Mouse (Mus musculus): ENCODE data around the gene Rxfp1. TPM values are rescaled to one million over a fixed set of nuclear protein-coding genes. Genes with fewer than 3 reads are reported as not detected.
"Not testable (repeated sequence)": the region's sequence is repeated elsewhere in the genome, so short reads cannot be mapped to it uniquely, and the experiment has no call there.

Rxfp1 gene
- total and polyA plus RNA-seq, 2 experiments from 2014 or later = 0.58 to 1.8 TPM

DNA sequence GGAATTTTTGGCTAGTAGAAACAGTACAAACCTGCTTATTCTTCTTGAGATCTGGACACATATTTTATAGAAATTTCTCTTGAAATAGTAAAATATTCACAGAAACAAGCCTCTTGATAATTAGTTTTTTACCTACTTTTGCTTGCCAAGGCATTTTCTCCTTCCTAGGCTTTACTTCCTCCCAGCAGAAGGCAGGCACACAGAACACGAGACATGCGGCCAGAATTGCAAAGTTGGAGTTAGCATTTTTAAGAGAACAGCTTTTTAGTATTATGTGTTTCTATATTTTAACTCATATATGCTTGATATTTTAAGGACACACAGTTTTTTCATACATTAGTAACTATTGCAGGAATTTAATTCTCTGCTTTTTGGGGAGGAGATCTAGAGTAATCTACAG, 45.7 kb downstream of the Rxfp1 start:
- no peak for TF ChIP-seq CTCF (IDR thresholded peaks at IDR 0.05; ENCODE audit: low read depth)
- DNase-seq (peak; percentile 18), ATAC-seq (no peak)
- Histone ChIP-seq H3K9ac (no peak overlapping the region), H3K4me1 (ENCODE audit: insufficient read depth) (no peaks in the 10 kb centered on the region), H3K36me3 (ENCODE audit: insufficient read depth) (no peaks in the 10 kb centered on the region), H3K27me3 (ENCODE audit: insufficient read depth, low read length) (no peaks in the 10 kb centered on the region), H3K4me3 (ENCODE audit: low read depth, low read length) (no peak overlapping the region), H3K9me3 (ENCODE audit: low read length) (no peaks in the 10 kb centered on the region), H3K4me2 (ENCODE audit: low read depth) (no peak overlapping the region), H3K27ac (ENCODE audit: low read depth, low read length) (no peak overlapping the region)
- 67% methylated on average over 2 of the region's 2 CpGs for WGBS

DNA sequence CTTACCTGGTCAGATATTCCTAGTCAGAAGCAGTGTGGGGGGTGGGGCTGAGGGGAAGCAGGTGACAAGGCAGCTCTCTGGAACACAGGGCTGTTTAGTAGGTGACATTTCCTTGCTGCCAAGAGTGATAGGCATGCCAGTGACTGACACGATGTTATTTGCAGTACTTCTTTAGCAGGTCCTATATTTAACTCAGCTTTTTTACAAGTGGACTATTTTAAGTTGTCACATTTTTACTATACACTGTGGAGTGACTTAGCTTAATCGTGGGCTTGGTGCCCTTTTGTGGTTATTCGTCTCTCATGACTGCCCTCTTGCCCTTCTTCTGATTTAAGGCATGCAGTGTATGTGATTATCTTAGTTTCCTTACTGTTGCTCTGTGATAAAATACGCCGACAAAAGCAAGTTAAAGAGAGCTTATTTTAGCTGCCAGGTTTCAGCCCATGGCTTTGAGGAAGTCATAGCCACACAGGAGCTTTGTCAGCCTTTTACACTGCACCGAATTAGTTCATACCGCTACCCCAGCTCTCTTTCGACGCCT, 47.5 kb downstream of the Rxfp1 start:
- Histone ChIP-seq H3K27me3 (ENCODE audit: insufficient read depth, low read length) (no peaks in the 10 kb centered on the region), H3K4me1 (ENCODE audit: insufficient read depth) (no peaks in the 10 kb centered on the region), H3K27ac (ENCODE audit: low read depth, low read length) (no peak overlapping the region), H3K9me3 (ENCODE audit: low read length) (no peaks in the 10 kb centered on the region), H3K9ac (no peak overlapping the region), H3K4me3 (ENCODE audit: low read depth, low read length) (no peak overlapping the region), H3K36me3 (ENCODE audit: insufficient read depth) (no peaks in the 10 kb centered on the region), H3K4me2 (ENCODE audit: low read depth) (no peak overlapping the region)
- WGBS = 82% methylated on average over 9 of the region's 9 CpGs
- no peak for TF ChIP-seq CTCF (IDR thresholded peaks at IDR 0.05; ENCODE audit: low read depth)
- DNase-seq (no peak), ATAC-seq (peak; percentile 32)

DNA sequence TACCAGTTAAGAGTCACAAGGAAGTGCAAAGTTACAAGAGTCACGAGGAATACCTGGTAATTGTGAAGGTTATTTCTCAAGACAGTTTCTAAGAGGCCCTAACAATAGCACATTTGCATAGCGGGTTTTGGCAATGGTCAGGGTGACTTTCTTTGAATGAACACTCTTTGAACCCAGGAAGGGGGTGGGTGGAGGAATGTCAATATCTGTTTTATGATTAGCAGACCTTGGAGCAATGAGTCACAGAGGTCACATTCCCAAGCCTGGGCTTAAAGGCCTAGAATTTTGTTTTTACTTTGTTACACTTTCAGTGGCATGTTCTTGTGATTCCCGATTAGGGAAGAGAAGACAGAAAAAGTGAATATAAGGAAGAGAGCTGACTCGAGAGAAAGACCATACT, 49.6 kb downstream of the Rxfp1 start:
- not testable (repeated sequence) for H3K4me2 ChIP-seq (ENCODE audit: low read depth); H3K36me3 ChIP-seq (ENCODE audit: insufficient read depth); H3K27ac ChIP-seq (ENCODE audit: low read depth, low read length); H3K27me3 ChIP-seq (ENCODE audit: insufficient read depth, low read length); DNase-seq; H3K9me3 ChIP-seq (ENCODE audit: low read length); H3K9ac ChIP-seq; H3K4me1 ChIP-seq (ENCODE audit: insufficient read depth); ATAC-seq; H3K4me3 ChIP-seq (ENCODE audit: low read depth, low read length)
- WGBS = 81% methylated on average over 4 of the region's 4 CpGs

DNA sequence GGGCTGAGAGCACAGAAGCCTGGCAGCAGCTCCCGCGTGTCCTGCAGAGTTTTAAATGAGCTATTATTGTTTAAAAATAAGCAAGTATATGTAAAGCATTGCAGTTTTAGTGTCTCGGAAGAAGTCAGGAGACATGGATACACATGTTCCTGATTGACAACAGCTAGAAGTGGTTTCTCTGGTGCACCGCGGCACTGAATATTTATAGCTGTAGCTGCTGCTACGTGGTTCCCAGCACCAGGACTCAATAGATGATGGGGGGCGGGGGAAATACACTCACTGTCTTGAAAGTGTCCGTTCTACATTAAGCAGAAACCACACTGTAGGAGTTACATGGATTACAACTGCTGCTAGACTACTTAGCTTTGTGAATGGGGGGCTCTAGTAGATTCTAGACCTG, 54.2 kb downstream of the Rxfp1 start:
- 74% methylated on average over 8 of the region's 8 CpGs for WGBS
- Histone ChIP-seq H3K9me3 (ENCODE audit: low read length) (no peaks in the 10 kb centered on the region), H3K4me3 (ENCODE audit: low read depth, low read length) (no peak overlapping the region)

DNA sequence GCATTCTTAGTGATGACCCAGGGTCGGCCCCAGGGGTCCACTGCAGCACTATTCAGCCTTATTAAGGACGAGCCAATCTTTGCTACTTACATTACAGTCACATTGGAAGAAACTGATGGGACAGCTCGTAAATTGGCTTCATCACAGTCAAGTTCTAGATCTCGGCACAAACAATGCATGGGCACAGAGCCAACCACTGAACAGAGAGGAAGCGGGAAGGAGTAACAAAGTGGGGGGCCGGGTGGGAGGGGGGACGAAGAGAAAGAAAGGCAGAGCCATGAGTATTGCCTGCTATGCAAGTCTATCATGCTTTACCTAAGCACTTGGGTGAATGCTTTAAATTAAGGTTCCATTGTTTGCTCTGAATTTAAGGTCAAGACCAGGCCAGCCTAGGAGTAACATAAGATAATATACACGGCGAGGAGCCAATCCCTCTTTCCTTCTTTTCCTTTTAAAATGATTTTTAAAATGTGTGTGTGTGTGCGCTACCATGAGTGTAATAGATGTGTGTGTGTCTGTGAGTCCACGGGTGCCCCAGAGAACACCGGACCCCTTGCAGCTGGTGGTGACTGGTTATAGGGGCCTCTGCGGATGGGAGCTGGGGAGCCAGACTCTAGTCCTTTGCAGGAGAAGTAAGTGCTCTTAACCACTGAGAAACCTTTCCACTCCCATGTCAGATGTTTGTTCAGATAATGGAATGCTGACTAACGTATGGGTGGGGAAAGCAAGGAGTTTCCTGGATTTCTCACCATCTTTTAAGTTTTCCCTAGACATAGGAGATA, 55.1 kb downstream of the Rxfp1 start:
- H3K27me3 ChIP-seq (ENCODE audit: insufficient read depth, low read length) = no peaks in the 10 kb centered on the region
- DNase-seq (no peak), ATAC-seq (no peak)
- no peak for TF ChIP-seq CTCF (IDR thresholded peaks at IDR 0.05; ENCODE audit: low read depth)
- no peak overlapping the region for H3K9ac ChIP-seq
- no peaks in the 10 kb centered on the region for H3K36me3 ChIP-seq (ENCODE audit: insufficient read depth)
- H3K27ac ChIP-seq (ENCODE audit: low read depth, low read length) = no peak overlapping the region
- H3K4me3 ChIP-seq (ENCODE audit: low read depth, low read length) = no peak overlapping the region
- no peaks in the 10 kb centered on the region for H3K4me1 ChIP-seq (ENCODE audit: insufficient read depth)
- H3K9me3 ChIP-seq (ENCODE audit: low read length) = no peaks in the 10 kb centered on the region
- H3K4me2 ChIP-seq (ENCODE audit: low read depth) = no peak overlapping the region
- 55% methylated on average over 14 of the region's 14 CpGs for WGBS

More for the DNA sequence above, 54.2 kb downstream of the Rxfp1 start:
- H3K27me3 ChIP-seq (ENCODE audit: insufficient read depth, low read length) = no peaks in the 10 kb centered on the region
- no peaks in the 10 kb centered on the region for H3K4me1 ChIP-seq (ENCODE audit: insufficient read depth)
- no peak for DNase-seq
- H3K9ac ChIP-seq = no peak overlapping the region
- no peaks in the 10 kb centered on the region for H3K36me3 ChIP-seq (ENCODE audit: insufficient read depth)
- H3K27ac ChIP-seq (ENCODE audit: low read depth, low read length) = no peak overlapping the region
- ATAC-seq = no peak
- no peak overlapping the region for H3K4me2 ChIP-seq (ENCODE audit: low read depth)
- no peak for TF ChIP-seq CTCF (IDR thresholded peaks at IDR 0.05; ENCODE audit: low read depth)

DNA sequence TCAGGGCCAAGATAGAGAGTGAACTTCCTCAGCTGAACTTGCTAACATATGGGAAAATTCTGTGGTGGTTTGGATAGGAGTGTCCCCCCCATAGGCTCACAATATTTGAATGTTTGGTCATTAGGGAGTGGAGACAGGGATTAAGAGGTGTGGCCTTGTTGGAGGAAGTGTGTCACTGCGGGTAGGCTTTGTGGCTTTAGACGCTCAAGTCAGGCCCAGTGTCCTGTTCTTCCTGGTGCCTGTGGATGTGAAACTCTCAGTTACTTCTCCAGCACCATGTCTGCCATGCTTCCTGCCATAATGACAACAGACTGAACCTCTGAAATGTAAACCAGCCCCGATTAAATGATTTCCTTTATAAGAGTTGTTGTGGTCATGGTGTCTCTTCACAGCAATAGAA, 61.3 kb downstream of the Rxfp1 start:
- WGBS = 92% methylated on average over 3 of the region's 3 CpGs
- ATAC-seq (no peak), DNase-seq (no peak)
- Histone ChIP-seq H3K9ac (no peak overlapping the region), H3K4me1 (ENCODE audit: insufficient read depth) (no peaks in the 10 kb centered on the region), H3K4me2 (ENCODE audit: low read depth) (no peak overlapping the region), H3K4me3 (ENCODE audit: low read depth, low read length) (no peak overlapping the region), H3K9me3 (ENCODE audit: low read length) (no peaks in the 10 kb centered on the region), H3K36me3 (ENCODE audit: insufficient read depth) (no peaks in the 10 kb centered on the region), H3K27ac (ENCODE audit: low read depth, low read length) (no peak overlapping the region), H3K27me3 (ENCODE audit: insufficient read depth, low read length) (no peaks in the 10 kb centered on the region)
- TF ChIP-seq CTCF (IDR thresholded peaks at IDR 0.05; ENCODE audit: low read depth) = no peak

DNA sequence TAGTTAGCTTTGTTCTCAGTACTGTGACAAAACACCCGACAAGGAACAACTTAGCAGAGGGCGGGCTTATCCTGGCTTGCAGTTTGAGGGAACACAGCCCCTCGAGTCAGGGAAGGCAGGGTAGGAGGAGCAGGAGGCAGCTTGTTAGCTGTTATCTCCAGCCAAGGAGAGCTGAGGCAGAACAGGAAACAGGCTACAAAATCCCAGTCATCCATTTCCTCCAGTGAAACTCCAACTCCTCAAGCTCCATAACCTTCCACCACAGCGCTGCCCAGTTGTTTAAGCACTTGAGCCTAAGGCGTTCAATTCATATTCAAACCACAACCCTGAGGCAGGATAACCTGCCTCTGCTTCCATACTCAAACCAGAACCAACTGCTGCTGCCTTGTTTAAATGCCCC, 63.0 kb downstream of the Rxfp1 start:
- 86% methylated on average over 5 of the region's 5 CpGs for WGBS
- TF ChIP-seq CTCF (IDR thresholded peaks at IDR 0.05; ENCODE audit: low read depth) = no peak

More for the DNA sequence above, 63.0 kb downstream of the Rxfp1 start:
- Histone ChIP-seq H3K9ac (no peak overlapping the region), H3K27me3 (ENCODE audit: insufficient read depth, low read length) (no peaks in the 10 kb centered on the region), H3K9me3 (ENCODE audit: low read length) (no peaks in the 10 kb centered on the region), H3K4me3 (ENCODE audit: low read depth, low read length) (no peak overlapping the region), H3K27ac (ENCODE audit: low read depth, low read length) (no peak overlapping the region), H3K4me2 (ENCODE audit: low read depth) (no peak overlapping the region), H3K36me3 (ENCODE audit: insufficient read depth) (no peaks in the 10 kb centered on the region), H3K4me1 (ENCODE audit: insufficient read depth) (no peaks in the 10 kb centered on the region)
- ATAC-seq (no peak), DNase-seq (no peak)

Measured in forebrain, postnatal 0 days (tissue).